Mouse (Mus musculus): ENCODE measurements around the gene Armh1. TPM values are rescaled to one million over a fixed set of nuclear protein-coding genes. Genes with fewer than 3 reads are reported as not detected.
A peak's percentile ranks its signal among the peaks of the same experiment; 100 is the strongest.

The Armh1 gene
- total and polyA plus RNA-seq, 2 experiments = not detected

DNA sequence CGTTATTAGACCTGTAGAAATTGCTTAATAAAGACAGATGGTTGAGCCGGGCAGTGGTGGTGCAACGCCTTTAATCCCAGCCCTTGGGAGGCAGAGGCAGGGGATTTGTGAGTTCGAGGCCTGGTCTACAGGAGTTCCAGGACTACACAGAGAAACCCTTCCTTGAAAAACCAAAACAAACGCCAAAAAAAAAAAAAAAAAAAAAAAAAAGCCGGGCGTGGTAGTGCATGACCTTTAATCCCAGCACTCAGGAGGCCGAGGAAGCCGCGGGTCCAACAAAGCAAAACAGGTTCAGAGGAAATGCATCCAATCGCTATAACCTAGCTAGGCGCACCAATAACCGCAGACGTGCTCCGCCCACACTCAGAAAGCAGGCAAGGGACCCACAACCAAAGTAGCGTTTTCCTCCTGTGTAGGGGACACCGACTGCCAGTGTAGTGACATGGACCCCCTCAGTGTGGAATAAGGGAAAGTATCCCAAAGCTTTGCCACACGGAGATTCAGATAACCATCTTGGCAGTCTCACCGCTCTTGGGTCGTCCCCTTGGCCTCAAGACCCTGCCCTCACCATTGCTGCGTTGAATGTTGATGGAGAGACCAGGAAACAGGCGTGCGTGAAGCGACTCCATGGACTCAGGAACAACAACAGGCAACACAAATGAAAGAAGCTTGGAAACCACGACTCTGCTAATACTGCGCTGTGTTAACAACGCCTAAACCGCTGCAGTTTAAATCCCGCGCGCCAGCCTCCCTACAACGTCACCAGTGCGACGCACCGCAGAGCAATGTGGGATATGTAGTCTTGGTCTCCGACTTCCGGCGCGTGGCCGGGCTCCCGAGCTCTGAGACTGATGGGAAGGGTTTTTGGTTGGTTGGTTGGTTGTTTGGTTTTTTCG, 69.8 kb downstream of the Armh1 start, which contains the start of gene Kif2c:
Gene Kif2c (minus strand): TSS at position 777 of the 896 bp plus-strand sequence.
- Histone ChIP-seq H3K9ac (ENCODE audit: low read depth, low read length) (peak within 1 kb of the TSS; percentile 56; the same call in 1 of the 2 replicates), H3K27ac (replicated peaks; ENCODE audit: insufficient read depth, low read depth, low read length) (peak within 1 kb of the TSS; percentile 67), H3K4me3 (ENCODE audit: insufficient read depth, low read depth, low read length) (peak within 1 kb of the TSS; percentile 64), H3K27me3 (ENCODE audit: control insufficient read depth, insufficient read depth, low read length) (no peaks in the 10 kb centered on the region), H3K4me1 (ENCODE audit: control insufficient read depth, insufficient read depth, low read length) (peaks cover 5% of the 10 kb centered on the region; the same call in 1 of the 2 replicates), H3K79me2 (ENCODE audit: control insufficient read depth, insufficient read depth, low read length) (no peaks in the 10 kb centered on the region), H3K36me3 (ENCODE audit: control insufficient read depth, insufficient read depth, low read length) (no peaks in the 10 kb centered on the region)
- peak; percentile 82 for DNase-seq (ENCODE audit: extremely low read depth, low read depth, low spot score)
- TF ChIP-seq CTCF (IDR thresholded peaks at IDR 0.05; ENCODE audit: low read depth, low read length) (no peak), POLR2A (IDR thresholded peaks at IDR 0.05; ENCODE audit: extremely low read depth, insufficient read depth, low read length) (no peak)
- WGBS = under 1% methylated on average over 42 of the region's 42 CpGs

- no peaks in the 10 kb centered on the region for H3K4me1 ChIP-seq (ENCODE audit: control insufficient read depth, insufficient read depth, low read length)
- H3K4me3 ChIP-seq (ENCODE audit: insufficient read depth, low read depth, low read length) = no peak overlapping the region
- no peak overlapping the region for H3K27ac ChIP-seq (replicated peaks; ENCODE audit: insufficient read depth, low read depth, low read length)
- TF ChIP-seq POLR2A (IDR thresholded peaks at IDR 0.05; ENCODE audit: extremely low read depth, insufficient read depth, low read length) = no peak
- no peak for TF ChIP-seq CTCF (IDR thresholded peaks at IDR 0.05; ENCODE audit: low read depth, low read length)
- H3K79me2 ChIP-seq (ENCODE audit: control insufficient read depth, insufficient read depth, low read length) = no peaks in the 10 kb centered on the region
- H3K36me3 ChIP-seq (ENCODE audit: control insufficient read depth, insufficient read depth, low read length) = no peaks in the 10 kb centered on the region
- no peaks in the 10 kb centered on the region for H3K27me3 ChIP-seq (ENCODE audit: control insufficient read depth, insufficient read depth, low read length)
- 50% methylated on average over 5 of the region's 5 CpGs for WGBS
- H3K9ac ChIP-seq (ENCODE audit: low read depth, low read length) = no peak overlapping the region
- peak; percentile 37 for DNase-seq (ENCODE audit: extremely low read depth, low read depth, low spot score)
These were observed 82.0 kb downstream of the Armh1 start for GRCm38 (mm10) chr4:117169936-117170335.

Other genes starting within 250 kb of the Armh1 start
- 8.0 and 9.5 TPM in 2 replicates for gene Eif2b3, start 232.7 kb downstream of the Armh1 start, total RNA-seq (2014; rRNA removed)
- 3.9 and 4.5 TPM in 2 replicates for gene Eif2b3, start 232.7 kb downstream of the Armh1 start, polyA plus RNA-seq (2012; rRNA removed)
- 0.18 and 0.34 TPM in 2 replicates for gene Ptch2, start 156.1 kb downstream of the Armh1 start, total RNA-seq (2014; rRNA removed)
- 1.0 and 1.4 TPM in 2 replicates for gene Ptch2, start 156.1 kb downstream of the Armh1 start, polyA plus RNA-seq (2012; rRNA removed)
- 0.67 and 0.74 TPM in 2 replicates for gene Btbd19, start 126.4 kb downstream of the Armh1 start, total RNA-seq (2014; rRNA removed)
- 0.86 and 1.8 TPM in 2 replicates for gene Btbd19, start 126.4 kb downstream of the Armh1 start, polyA plus RNA-seq (2012; rRNA removed)
- not detected in 2 replicates for gene Tctex1d4, start 125.3 kb downstream of the Armh1 start, total RNA-seq (2014; rRNA removed)
- 0.17 TPM in 1 of 2 replicates, not detected in the other for gene Tctex1d4, start 125.3 kb downstream of the Armh1 start, polyA plus RNA-seq (2012; rRNA removed)
- gene Plk3, start 118.2 kb downstream of the Armh1 start, total RNA-seq (2014; rRNA removed) = 10.7 and 19.5 TPM in 2 replicates
- gene Plk3, start 118.2 kb downstream of the Armh1 start, polyA plus RNA-seq (2012; rRNA removed) = 21.2 and 31.7 TPM in 2 replicates
- gene Rps8, start 95.9 kb downstream of the Armh1 start, total RNA-seq (2014; rRNA removed) = 449 and 482 TPM in 2 replicates
- gene Rps8, start 95.9 kb downstream of the Armh1 start, polyA plus RNA-seq (2012; rRNA removed) = 311 and 370 TPM in 2 replicates
- 0.18 and 0.67 TPM in 2 replicates for gene Kif2c, start 69.5 kb downstream of the Armh1 start, total RNA-seq (2014; rRNA removed)
- gene Kif2c, start 69.5 kb downstream of the Armh1 start, polyA plus RNA-seq (2012; rRNA removed) = 0.05 TPM in 1 of 2 replicates, not detected in the other
- 32.1 and 49.6 TPM in 2 replicates for gene Tmem53, start 174 bp downstream of the Armh1 start, total RNA-seq (2014; rRNA removed)
- 110 and 121 TPM in 2 replicates for gene Tmem53, start 174 bp downstream of the Armh1 start, polyA plus RNA-seq (2012; rRNA removed)
- gene Rnf220, start 244.9 kb upstream of the Armh1 start, total RNA-seq (2014; rRNA removed) = 13.3 and 13.4 TPM in 2 replicates
- gene Rnf220, start 244.9 kb upstream of the Armh1 start, polyA plus RNA-seq (2012; rRNA removed) = 26.1 and 31.0 TPM in 2 replicates